Mouse (Mus musculus) stomach, postnatal 0 days (tissue): ENCODE data around the gene Rnf216.

Experiments used
- CTCF ChIP-seq: IDR thresholded peaks from 2 replicates; pipeline ENCODE4 v1.5.1; 2016; ENCODE audit warnings: antibody characterized with exemption, low read depth, mild to moderate bottlenecking, moderate library complexity
- EP300 ChIP-seq: optimal IDR thresholded peaks from 2 replicates; pipeline ENCODE3; 2016; ENCODE audit warnings: antibody characterized with exemption

- TF ChIP-seq CTCF (no peak), EP300 (no peak)
Observed at GRCm38 (mm10) chr5:143101626-143102025, 11.2 kb downstream of the Rnf216 start.
